Mouse (Mus musculus) megakaryocyte, embryonic 14.5 days (primary cell): ENCODE results near the gene Crybb3. TPM values are rescaled to one million over a fixed set of nuclear protein-coding genes. Genes with fewer than 3 reads are reported as not detected.

Experiments used
- H3K27me3 ChIP-seq: replicated peaks from 2 replicates; pipeline ENCODE3; 2012; ENCODE audit warnings: inconsistent platforms
- H3K36me3 ChIP-seq: replicated peaks from 2 replicates; pipeline ENCODE3; 2012; ENCODE audit warnings: low read length, inconsistent platforms, mixed read lengths
- H3K4me1 ChIP-seq: 2 replicates; pipeline ENCODE4 v1.6.1; 2012; ENCODE audit warnings: inconsistent platforms
- H3K4me3 ChIP-seq: replicated peaks from 2 replicates; pipeline ENCODE3; 2012; ENCODE audit warnings: moderate library complexity, mild to moderate bottlenecking, inconsistent platforms
- H3K9me3 ChIP-seq: 2 replicates; pipeline ENCODE4 v1.6.1; 2012; ENCODE audit warnings: inconsistent platforms
- FLI1 ChIP-seq: IDR thresholded peaks from 2 replicates; pipeline ENCODE4 v1.6.1; 2012; ENCODE audit warnings: low read length, inconsistent platforms, mixed read lengths
- GATA1 ChIP-seq: IDR thresholded peaks from 3 replicates; pipeline ENCODE4 v1.6.1; 2012; ENCODE audit warnings: mixed read lengths, low read length, inconsistent platforms, borderline replicate concordance
- polyA plus RNA-seq: library from polyadenylated mRNA; stranded (reverse); fragments of >175 nt; gene quantifications from 2 replicates; pipeline ENCODE4 v1.2.3, GENCODE M21; 2012; ENCODE audit warnings: low replicate concordance; ENCODE audit not compliant: insufficient read depth

Crybb3 gene
- polyA plus RNA-seq, 1 experiment: 1.6 TPM

- no peak overlapping the region for H3K4me3 ChIP-seq
- H3K27me3 ChIP-seq: peaks cover 58% of the 10 kb centered on the region
- TF ChIP-seq GATA1 (no peak), FLI1 (no peak)
- H3K4me1 ChIP-seq: no peaks in the 10 kb centered on the region
- peaks cover 59% of the 10 kb centered on the region for H3K36me3 ChIP-seq
- H3K9me3 ChIP-seq: peaks cover 4% of the 10 kb centered on the region; the same call in 1 of the 2 replicates
Observed at GRCm38 (mm10) chr5:113090077-113090690, 8.8 kb upstream of the Crybb3 start.

- H3K4me1 ChIP-seq: peaks cover 3% of the 10 kb centered on the region; the same call in 1 of the 2 replicates
- H3K27me3 ChIP-seq: peaks cover 53% of the 10 kb centered on the region
- H3K9me3 ChIP-seq: peaks cover 15% of the 10 kb centered on the region
- TF ChIP-seq GATA1: no peak
- TF ChIP-seq FLI1: no peak
- peaks cover 35% of the 10 kb centered on the region for H3K36me3 ChIP-seq
- H3K4me3 ChIP-seq: no peak overlapping the region
Observed at GRCm38 (mm10) chr5:113087465-113087864, 6.1 kb upstream of the Crybb3 start.

GRCm38 (mm10) chr5:113086990-113087389 is 5.6 kb upstream of the Crybb3 start:
- peaks cover 30% of the 10 kb centered on the region for H3K36me3 ChIP-seq
- H3K9me3 ChIP-seq: peaks cover 15% of the 10 kb centered on the region
- peaks cover 3% of the 10 kb centered on the region; the same call in 1 of the 2 replicates for H3K4me1 ChIP-seq
- no peak overlapping the region for H3K4me3 ChIP-seq
- TF ChIP-seq GATA1 (no peak), FLI1 (no peak)
- H3K27me3 ChIP-seq: peaks cover 57% of the 10 kb centered on the region

GRCm38 (mm10) chr5:113086439-113086838 is 5.1 kb upstream of the Crybb3 start:
- peaks cover 15% of the 10 kb centered on the region for H3K9me3 ChIP-seq
- no peak overlapping the region for H3K4me3 ChIP-seq
- TF ChIP-seq FLI1 (no peak), GATA1 (no peak)
- H3K27me3 ChIP-seq: peaks cover 62% of the 10 kb centered on the region
- H3K4me1 ChIP-seq: peaks cover 3% of the 10 kb centered on the region; the same call in 1 of the 2 replicates
- peaks cover 24% of the 10 kb centered on the region for H3K36me3 ChIP-seq

- H3K4me3 ChIP-seq: no peak overlapping the region
- peaks cover 19% of the 10 kb centered on the region for H3K36me3 ChIP-seq
- peaks cover 15% of the 10 kb centered on the region for H3K9me3 ChIP-seq
- H3K4me1 ChIP-seq: peaks cover 3% of the 10 kb centered on the region; the same call in 1 of the 2 replicates
- H3K27me3 ChIP-seq: peaks cover 67% of the 10 kb centered on the region
- TF ChIP-seq FLI1 (no peak), GATA1 (no peak)
Observed at GRCm38 (mm10) chr5:113085931-113086330, 4.5 kb upstream of the Crybb3 start.

- no peak for TF ChIP-seq GATA1
- no peak for TF ChIP-seq FLI1
- Histone ChIP-seq H3K4me3 (no peak overlapping the region), H3K9me3 (peaks cover 15% of the 10 kb centered on the region), H3K27me3 (peaks cover 64% of the 10 kb centered on the region), H3K4me1 (peaks cover 5% of the 10 kb centered on the region; the same call in 1 of the 2 replicates), H3K36me3 (peaks cover 3% of the 10 kb centered on the region)
Observed at GRCm38 (mm10) chr5:113084309-113084708, 2.9 kb upstream of the Crybb3 start.

- no peaks in the 10 kb centered on the region for H3K36me3 ChIP-seq
- H3K4me3 ChIP-seq: peak overlapping the region; percentile 4
- H3K27me3 ChIP-seq: peaks cover 62% of the 10 kb centered on the region
- H3K4me1 ChIP-seq: peaks cover 5% of the 10 kb centered on the region; the same call in 1 of the 2 replicates
- H3K9me3 ChIP-seq: peaks cover 15% of the 10 kb centered on the region
- no peak for TF ChIP-seq FLI1
- TF ChIP-seq GATA1: no peak
Observed at GRCm38 (mm10) chr5:113082356-113083168, 1.2 kb upstream of the Crybb3 start.

GRCm38 (mm10) chr5:113081020-113081419 is 364 bp downstream of the Crybb3 start:
- no peak for TF ChIP-seq FLI1
- TF ChIP-seq GATA1: no peak
- Histone ChIP-seq H3K36me3 (no peaks in the 10 kb centered on the region), H3K27me3 (peaks cover 71% of the 10 kb centered on the region), H3K9me3 (peaks cover 15% of the 10 kb centered on the region), H3K4me1 (peaks cover 5% of the 10 kb centered on the region; the same call in 1 of the 2 replicates), H3K4me3 (no peak overlapping the region)

GRCm38 (mm10) chr5:113079783-113080182 is 1.6 kb downstream of the Crybb3 start:
- Histone ChIP-seq H3K4me1 (peaks cover 5% of the 10 kb centered on the region; the same call in 1 of the 2 replicates), H3K4me3 (no peak overlapping the region), H3K9me3 (peaks cover 7% of the 10 kb centered on the region), H3K36me3 (no peaks in the 10 kb centered on the region), H3K27me3 (peaks cover 73% of the 10 kb centered on the region)
- no peak for TF ChIP-seq FLI1
- TF ChIP-seq GATA1: no peak

- no peak for TF ChIP-seq GATA1
- TF ChIP-seq FLI1: no peak
- no peak overlapping the region for H3K4me3 ChIP-seq
- H3K9me3 ChIP-seq: no peaks in the 10 kb centered on the region
- no peaks in the 10 kb centered on the region for H3K36me3 ChIP-seq
- H3K27me3 ChIP-seq: peaks cover 72% of the 10 kb centered on the region
- peaks cover 5% of the 10 kb centered on the region; the same call in 1 of the 2 replicates for H3K4me1 ChIP-seq
Observed at GRCm38 (mm10) chr5:113078686-113079085, 2.7 kb downstream of the Crybb3 start.
